Mouse (Mus musculus) stomach, postnatal 0 days (tissue): ENCODE data around the gene Tango6. TPM values are rescaled to one million over a fixed set of nuclear protein-coding genes. Genes with fewer than 3 reads are reported as not detected.

ENCODE experiments used
- ATAC-seq: fragments of 200-750 bp; cut with Nextera tagmentation; 2 replicates; pipeline ENCODE4 v1.8.0; 2017; ENCODE audit not compliant: low FRiP score, low TSS enrichment
- DNase-seq: peaks from one replicate; pipeline ENCODE4 v3.0.0-alpha.2; 2016; ENCODE audit warnings: low spot score
- H3K27ac ChIP-seq: fragments of 300-500 bp; sonication (generic); replicated peaks from 2 replicates; pipeline ENCODE4 v1.5.1; 2014; ENCODE audit warnings: mild to moderate bottlenecking, control low read depth
- H3K27me3 ChIP-seq: fragments of 300-500 bp; sonication (generic); 2 replicates; pipeline ENCODE4 v1.6.1; 2014; ENCODE audit warnings: low read length; ENCODE audit not compliant: control insufficient read depth, insufficient read depth
- H3K36me3 ChIP-seq: fragments of 300-500 bp; sonication (generic); 2 replicates; pipeline ENCODE4 v1.6.1; 2014; ENCODE audit warnings: low read length, mixed read lengths; ENCODE audit not compliant: control insufficient read depth, insufficient read depth
- H3K4me1 ChIP-seq: fragments of 300-500 bp; sonication (generic); replicated peaks from 2 replicates; pipeline ENCODE4 v1.6.1; 2014; ENCODE audit warnings: antibody characterized with exemption; ENCODE audit not compliant: control insufficient read depth, insufficient read depth
- H3K4me2 ChIP-seq: fragments of 300-500 bp; sonication (generic); replicated peaks from 2 replicates; pipeline ENCODE4 v1.6.1; 2014; ENCODE audit warnings: low read depth, mild to moderate bottlenecking, control low read depth, moderate library complexity
- H3K4me3 ChIP-seq: fragments of 300-500 bp; sonication (generic); 2 replicates; pipeline ENCODE4 v1.5.1; 2014; ENCODE audit warnings: low read depth, low read length, control low read depth
- H3K9ac ChIP-seq: fragments of 300-500 bp; sonication (generic); 2 replicates; pipeline ENCODE4 v1.6.1; 2014; ENCODE audit warnings: mild to moderate bottlenecking, low read length, control low read depth, mixed read lengths
- H3K9me3 ChIP-seq: fragments of 300-500 bp; sonication (generic); 2 replicates; pipeline ENCODE4 v1.6.1; 2016; ENCODE audit warnings: low read length; ENCODE audit not compliant: control insufficient read depth
- CTCF ChIP-seq: IDR thresholded peaks from 2 replicates; pipeline ENCODE4 v1.5.1; 2016; ENCODE audit warnings: antibody characterized with exemption, low read depth, mild to moderate bottlenecking, moderate library complexity
- EP300 ChIP-seq: optimal IDR thresholded peaks from 2 replicates; pipeline ENCODE3; 2016; ENCODE audit warnings: antibody characterized with exemption
- WGBS: fragments of 180-500 bp; shearing (Covaris S2); extraction: QIAGEN DNeasy Blood & Tissue Kit; methylation state at CpG from one replicate; pipeline ENCODE4 v1.1.7; 2014; 5-methylcytosine and 5-hydroxymethylcytosine counted together
- polyA plus RNA-seq: library from polyadenylated mRNA; unstranded; fragments of >200 nt; fragmentation: Nextera tagmentation; extraction: Ambion mirVana; gene quantifications from 2 replicates; pipeline ENCODE4 v1.2.1, GENCODE M21; 2015

Gene Tango6
- polyA plus RNA-seq, 1 experiment from 2014 or later, result 3.0 TPM

DNA sequence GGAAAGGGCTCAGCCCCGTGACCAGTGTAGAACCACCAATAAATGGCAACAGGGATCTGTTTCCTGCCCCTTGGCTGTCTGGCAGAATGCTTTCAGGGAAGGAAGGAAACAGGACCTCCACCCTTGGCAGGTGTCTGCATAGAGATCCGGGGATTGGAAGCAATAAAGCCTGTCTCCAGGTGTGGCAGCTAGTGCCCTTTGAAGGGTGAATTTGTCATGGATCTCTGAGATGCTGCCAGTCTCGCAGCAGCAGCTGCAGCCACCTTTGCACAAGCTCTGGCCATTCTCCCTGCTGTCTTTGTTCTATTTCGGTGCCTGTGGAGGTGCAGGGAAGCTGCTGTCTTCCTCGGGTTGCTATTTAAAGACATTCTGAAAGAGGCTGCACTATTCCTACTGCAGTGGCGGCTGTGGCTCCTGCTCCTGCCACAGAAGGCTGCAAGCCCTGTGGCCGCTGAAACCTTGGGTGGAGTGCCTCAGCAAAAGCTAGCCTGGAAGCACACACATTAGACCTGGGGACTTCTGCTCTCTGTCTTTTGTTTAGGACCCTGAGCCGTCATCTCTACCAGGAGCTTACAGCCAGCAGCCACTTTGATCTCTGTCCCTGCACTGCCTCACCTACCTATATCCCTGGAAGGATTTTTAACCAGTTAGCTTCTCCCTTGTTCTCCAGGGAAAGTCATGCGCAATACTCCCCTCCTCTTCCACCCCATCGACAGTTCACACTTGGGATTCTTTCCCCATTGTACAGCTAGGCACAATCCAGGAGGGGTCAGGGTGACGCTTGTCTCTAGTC is 156.5 kb downstream of the Tango6 start:
- no peak for DNase-seq
- Histone ChIP-seq H3K9ac (no peak overlapping the region), H3K4me2 (no peak overlapping the region)

DNA sequence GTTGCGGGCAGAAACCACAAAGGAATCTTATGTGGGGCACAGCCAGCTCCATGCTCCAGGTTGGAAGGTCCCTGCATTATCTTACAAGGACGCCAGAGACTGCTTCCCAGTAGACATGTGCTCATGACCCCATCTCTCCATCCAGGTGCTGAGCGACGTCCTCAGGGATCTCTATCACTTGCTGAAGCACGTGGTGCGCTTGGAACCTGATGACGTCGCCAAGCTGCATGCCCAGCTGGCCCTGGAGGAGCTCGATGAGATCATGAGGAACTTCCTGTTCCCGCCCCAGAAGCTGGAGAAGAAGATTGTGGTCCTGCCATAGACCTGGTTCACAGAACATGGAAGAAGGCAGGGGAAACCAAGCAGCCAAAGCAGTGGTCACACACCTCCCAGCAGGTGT is 167.2 kb downstream of the Tango6 start:
- Histone ChIP-seq H3K9me3 (no peaks in the 10 kb centered on the region), H3K4me3 (no peak overlapping the region), H3K4me2 (no peak overlapping the region), H3K27me3 (no peaks in the 10 kb centered on the region), H3K36me3 (no peaks in the 10 kb centered on the region), H3K27ac (no peak overlapping the region), H3K9ac (no peak overlapping the region), H3K4me1 (no peaks in the 10 kb centered on the region)
- TF ChIP-seq CTCF, result no peak
- no peak for TF ChIP-seq EP300
- 80% methylated on average over 10 of the region's 10 CpGs for WGBS
- ATAC-seq, result no peak
- DNase-seq, result no peak

More for the DNA sequence above, 156.5 kb downstream of the Tango6 start:
- H3K9me3 ChIP-seq, result no peaks in the 10 kb centered on the region
- H3K4me3 ChIP-seq, result no peak overlapping the region
- peak overlapping the region; percentile 56; the same call in 1 of the 2 replicates for H3K27ac ChIP-seq
- H3K27me3 ChIP-seq, result no peaks in the 10 kb centered on the region
- 33% methylated on average over 11 of the region's 11 CpGs for WGBS
- TF ChIP-seq EP300 (no peak), CTCF (no peak)
- H3K36me3 ChIP-seq, result no peaks in the 10 kb centered on the region
- ATAC-seq, result no peak
- H3K4me1 ChIP-seq, result 0 out of 2 replicates have a peak, but pooled peaks cover 2% of the 10 kb centered on the region

DNA sequence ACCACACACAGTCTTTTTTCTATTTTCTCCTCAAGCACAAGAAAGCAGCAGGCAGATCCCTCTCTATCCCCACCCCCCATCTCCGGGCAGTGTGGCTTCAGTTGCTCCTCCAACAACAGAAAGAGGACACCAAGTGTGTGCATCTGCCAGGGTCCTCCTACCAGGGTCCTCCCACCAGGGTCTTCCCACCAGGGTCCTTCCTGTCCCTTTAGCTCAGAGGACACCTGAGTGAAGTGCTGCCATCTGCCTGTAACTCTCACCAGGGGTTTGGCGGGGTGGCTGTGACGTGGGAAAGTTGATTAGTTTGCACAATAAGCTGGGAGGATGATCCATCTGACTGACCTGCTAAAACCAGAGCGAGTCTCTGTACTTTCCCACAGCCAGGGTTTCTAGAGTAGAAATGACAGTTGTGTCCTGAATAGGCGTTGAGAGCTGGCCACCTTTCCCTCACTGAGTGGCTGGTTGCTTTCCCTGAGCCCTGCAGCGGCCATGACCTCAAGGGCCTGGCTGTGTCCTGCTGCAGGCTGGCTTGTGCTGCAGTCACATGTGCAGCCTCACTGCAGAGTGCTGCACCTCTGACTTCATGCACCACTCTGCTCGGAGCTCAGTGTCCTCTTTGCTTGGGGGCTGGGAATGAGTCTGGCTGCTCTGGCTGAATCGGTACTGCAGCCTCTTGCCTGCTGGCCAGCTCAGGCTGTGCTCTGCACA is 171.8 kb downstream of the Tango6 start:
- WGBS, result 56% methylated on average over 8 of the region's 8 CpGs
- H3K9me3 ChIP-seq, result no peaks in the 10 kb centered on the region
- no peak overlapping the region for H3K9ac ChIP-seq
- no peak for DNase-seq
- no peaks in the 10 kb centered on the region for H3K36me3 ChIP-seq
- 0 out of 2 replicates have a peak, but pooled peaks have one; percentile 40 for ATAC-seq
- TF ChIP-seq CTCF, result peak; percentile 30
- no peak for TF ChIP-seq EP300
- H3K4me2 ChIP-seq, result no peak overlapping the region
- no peaks in the 10 kb centered on the region for H3K27me3 ChIP-seq
- H3K4me1 ChIP-seq, result no peaks in the 10 kb centered on the region
- H3K27ac ChIP-seq, result no peak overlapping the region
- H3K4me3 ChIP-seq, result no peak overlapping the region

DNA sequence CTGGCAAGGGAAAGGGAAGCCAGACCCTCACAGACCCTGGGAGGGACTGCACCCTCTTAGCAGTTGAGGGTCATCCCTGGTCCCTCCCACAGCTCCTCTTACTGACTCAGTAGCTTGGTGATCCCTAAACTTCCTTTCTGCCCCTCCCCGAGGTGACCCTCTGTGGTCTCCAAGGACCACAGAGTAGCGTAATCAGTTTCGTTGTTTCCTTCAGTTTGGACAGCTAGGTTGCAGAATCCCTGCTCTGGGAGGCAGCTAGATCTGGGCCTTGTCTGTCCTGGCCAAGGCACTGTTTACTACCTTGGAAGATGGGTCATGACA is 172.3 kb downstream of the Tango6 start:
- no peak for TF ChIP-seq EP300
- TF ChIP-seq CTCF, result no peak
- Histone ChIP-seq H3K27me3 (no peaks in the 10 kb centered on the region), H3K4me3 (no peak overlapping the region), H3K36me3 (no peaks in the 10 kb centered on the region), H3K9me3 (no peaks in the 10 kb centered on the region), H3K4me2 (no peak overlapping the region), H3K4me1 (no peaks in the 10 kb centered on the region), H3K9ac (no peak overlapping the region), H3K27ac (no peak overlapping the region)
- DNase-seq (no peak), ATAC-seq (no peak)
- WGBS, result 78% methylated on average over 3 of the region's 3 CpGs

GRCm38 (mm10) chr8:106862845-106863244 is 180.0 kb downstream of the Tango6 start:
- Histone ChIP-seq H3K9ac (no peak overlapping the region), H3K4me2 (no peak overlapping the region), H3K36me3 (no peaks in the 10 kb centered on the region), H3K27me3 (no peaks in the 10 kb centered on the region), H3K4me1 (no peaks in the 10 kb centered on the region), H3K4me3 (no peak overlapping the region), H3K9me3 (no peaks in the 10 kb centered on the region), H3K27ac (no peak overlapping the region)
- WGBS, result 57% methylated on average over 10 of the region's 10 CpGs
- DNase-seq (peak; percentile 36), ATAC-seq (peak; percentile 76)
- TF ChIP-seq EP300 (no peak), CTCF (no peak)

DNA sequence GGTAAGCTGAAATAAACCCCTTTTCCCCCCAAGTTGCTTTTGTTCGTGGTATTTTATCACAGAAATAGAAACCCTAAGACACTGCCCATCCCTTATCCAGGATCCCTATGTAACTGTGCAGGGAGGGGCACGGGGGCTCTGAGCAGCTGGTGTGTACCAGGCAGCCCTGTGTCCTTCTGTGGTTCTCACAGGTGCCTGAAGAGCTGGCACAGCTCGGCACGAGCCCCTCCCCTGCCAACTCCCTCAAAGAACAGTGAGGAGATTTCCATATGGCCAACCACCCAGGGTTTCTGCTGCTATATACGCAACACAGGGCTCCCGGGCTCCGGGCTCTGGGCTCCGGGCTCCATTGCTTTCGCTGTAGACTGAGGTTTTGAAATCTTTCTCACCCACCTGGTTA is 182.5 kb downstream of the Tango6 start:
- 0 out of 2 replicates have a peak, but pooled peaks have one; percentile 21 for ATAC-seq
- H3K4me1 ChIP-seq, result no peaks in the 10 kb centered on the region; the same call in 1 of the 2 replicates
- 69% methylated on average over 9 of the region's 9 CpGs for WGBS
- no peak for TF ChIP-seq EP300
- TF ChIP-seq CTCF, result no peak
- no peaks in the 10 kb centered on the region for H3K9me3 ChIP-seq
- no peak for DNase-seq
- H3K9ac ChIP-seq, result no peak overlapping the region
- H3K27ac ChIP-seq, result no peak overlapping the region
- no peak overlapping the region for H3K4me2 ChIP-seq
- no peaks in the 10 kb centered on the region for H3K36me3 ChIP-seq
- H3K27me3 ChIP-seq, result no peaks in the 10 kb centered on the region
- H3K4me3 ChIP-seq, result no peak overlapping the region
